Mouse (Mus musculus) layer of hippocampus, adult 2 months (tissue): ENCODE data around the gene AC161166.1. TPM values are rescaled to one million over a fixed set of nuclear protein-coding genes. Genes with fewer than 3 reads are reported as not detected.

ENCODE experiments used
- DNase-seq, 2 experiments: peaks; one replicate each; pipeline ENCODE4 v3.0.0; 2022; ENCODE audit warnings: low spot score in 2 of 2
- H3K27ac ChIP-seq: fragments of 200-600 bp; 2 replicates; pipeline ENCODE4 v1.8.1; 2022
- H3K4me3 ChIP-seq: fragments of 200-600 bp; 2 replicates; pipeline ENCODE4 v1.8.1; 2022; ENCODE audit warnings: mild to moderate bottlenecking
- CTCF ChIP-seq: fragments of 200-600 bp; conservative IDR thresholded peaks from 2 replicates; pipeline ENCODE4 v1.8.1; 2022; ENCODE audit warnings: antibody characterized with exemption, mild to moderate bottlenecking, moderate library complexity
- long read RNA-seq, 2 experiments: library from polyadenylated mRNA; stranded (forward); transcript quantifications; one replicate each; pipeline ENCODE4 v2.0.0; 2021; ENCODE audit warnings: borderline mapping rate in 2 of 2
- total RNA-seq, 2 experiments: library from RNA; stranded (reverse); gene quantifications; 2 replicates each; pipeline ENCODE4 v1.2.3; 2021

AC161166.1 gene
- not detected for total RNA-seq
- long read RNA-seq, experiment 1: 0 reads
- long read RNA-seq, experiment 2: 0 reads

- Histone ChIP-seq H3K4me3 (no peak within 1 kb of the TSS), H3K27ac (no peak within 1 kb of the TSS)
- no peak for TF ChIP-seq CTCF
- no peak for DNase-seq
Measured at GRCm38 (mm10) chr7:24512355-24512754, at the start of gene AC161166.1. AC161166.1 (minus strand) TSS chr7:24512455.

- no peak for DNase-seq
- TF ChIP-seq CTCF: no peak
- no peak overlapping the region for H3K27ac ChIP-seq
- H3K4me3 ChIP-seq: no peak overlapping the region
Measured at GRCm38 (mm10) chr7:24561450-24561849, 49.2 kb upstream of the AC161166.1 start.

GRCm38 (mm10) chr7:24555786-24556185, 43.5 kb upstream of the AC161166.1 start:
- no peak for DNase-seq
- TF ChIP-seq CTCF: no peak
- Histone ChIP-seq H3K4me3 (no peak overlapping the region), H3K27ac (no peak overlapping the region)

- no peak for TF ChIP-seq CTCF
- Histone ChIP-seq H3K27ac (no peak overlapping the region), H3K4me3 (no peak overlapping the region)
- DNase-seq: no peak
Measured at GRCm38 (mm10) chr7:24551985-24552759, 39.9 kb upstream of the AC161166.1 start.

- no peak for TF ChIP-seq CTCF
- no peak for DNase-seq
- Histone ChIP-seq H3K4me3 (peak overlapping the region; percentile 82), H3K27ac (peak overlapping the region; percentile 87)
Measured at GRCm38 (mm10) chr7:24547534-24548036, 35.3 kb upstream of the AC161166.1 start.

- Histone ChIP-seq H3K27ac (peak overlapping the region; percentile 89), H3K4me3 (peak overlapping the region; percentile 82)
- no peak for TF ChIP-seq CTCF
Measured at GRCm38 (mm10) chr7:24546634-24547389, 34.6 kb upstream of the AC161166.1 start.

GRCm38 (mm10) chr7:24546068-24546614, 33.9 kb upstream of the AC161166.1 start, which contains the start of the genes Pinlyp and Xrcc1:
Pinlyp (minus strand) TSS chr7:24546118.
Xrcc1 (plus strand) TSS chr7:24546289.
- DNase-seq: no peak
- H3K27ac ChIP-seq: peak within 1 kb of the TSS; percentile 89
- TF ChIP-seq CTCF: no peak
- peak within 1 kb of the TSS; percentile 82 for H3K4me3 ChIP-seq

More at GRCm38 (mm10) chr7:24546634-24547389, 34.6 kb upstream of the AC161166.1 start:
- DNase-seq: peak; percentile 99 to 100

GRCm38 (mm10) chr7:24544506-24544905, 32.3 kb upstream of the AC161166.1 start:
- no peak for DNase-seq
- no peak overlapping the region for H3K4me3 ChIP-seq
- TF ChIP-seq CTCF: peak; percentile 61
- H3K27ac ChIP-seq: no peak overlapping the region

- no peak for TF ChIP-seq CTCF
Measured at GRCm38 (mm10) chr7:24539686-24540085, 27.4 kb upstream of the AC161166.1 start.

GRCm38 (mm10) chr7:24538701-24539100, 26.4 kb upstream of the AC161166.1 start:
- TF ChIP-seq CTCF: no peak
- DNase-seq: no peak
- Histone ChIP-seq H3K4me3 (no peak overlapping the region), H3K27ac (no peak overlapping the region)

More at GRCm38 (mm10) chr7:24539686-24540085, 27.4 kb upstream of the AC161166.1 start:
- Histone ChIP-seq H3K4me3 (no peak overlapping the region), H3K27ac (no peak overlapping the region)
- DNase-seq: no peak

- peak; percentile 59 for TF ChIP-seq CTCF
- Histone ChIP-seq H3K27ac (no peak overlapping the region; the same call in 1 of the 2 replicates), H3K4me3 (no peak overlapping the region)
- peak in 1 of 2 experiments; percentile 62 for DNase-seq
Measured at GRCm38 (mm10) chr7:24538154-24538553, 25.9 kb upstream of the AC161166.1 start.

GRCm38 (mm10) chr7:24537591-24537990, 25.3 kb upstream of the AC161166.1 start:
- H3K27ac ChIP-seq: no peak overlapping the region
- DNase-seq: no peak
- TF ChIP-seq CTCF: no peak
- H3K4me3 ChIP-seq: no peak overlapping the region

- no peak overlapping the region for H3K4me3 ChIP-seq
- no peak for DNase-seq
- TF ChIP-seq CTCF: no peak
- H3K27ac ChIP-seq: no peak overlapping the region
Measured at GRCm38 (mm10) chr7:24537081-24537480, 24.8 kb upstream of the AC161166.1 start.
